Mouse (Mus musculus): ENCODE measurements around the gene 1110008P14Rik. TPM values are rescaled to one million over a fixed set of nuclear protein-coding genes. Genes with fewer than 3 reads are reported as not detected.
A peak's percentile ranks its signal among the peaks of the same experiment; 100 is the strongest.

Gene 1110008P14Rik
- polyA plus RNA-seq, 1 experiment from 2014 or later = 89.4 TPM

DNA sequence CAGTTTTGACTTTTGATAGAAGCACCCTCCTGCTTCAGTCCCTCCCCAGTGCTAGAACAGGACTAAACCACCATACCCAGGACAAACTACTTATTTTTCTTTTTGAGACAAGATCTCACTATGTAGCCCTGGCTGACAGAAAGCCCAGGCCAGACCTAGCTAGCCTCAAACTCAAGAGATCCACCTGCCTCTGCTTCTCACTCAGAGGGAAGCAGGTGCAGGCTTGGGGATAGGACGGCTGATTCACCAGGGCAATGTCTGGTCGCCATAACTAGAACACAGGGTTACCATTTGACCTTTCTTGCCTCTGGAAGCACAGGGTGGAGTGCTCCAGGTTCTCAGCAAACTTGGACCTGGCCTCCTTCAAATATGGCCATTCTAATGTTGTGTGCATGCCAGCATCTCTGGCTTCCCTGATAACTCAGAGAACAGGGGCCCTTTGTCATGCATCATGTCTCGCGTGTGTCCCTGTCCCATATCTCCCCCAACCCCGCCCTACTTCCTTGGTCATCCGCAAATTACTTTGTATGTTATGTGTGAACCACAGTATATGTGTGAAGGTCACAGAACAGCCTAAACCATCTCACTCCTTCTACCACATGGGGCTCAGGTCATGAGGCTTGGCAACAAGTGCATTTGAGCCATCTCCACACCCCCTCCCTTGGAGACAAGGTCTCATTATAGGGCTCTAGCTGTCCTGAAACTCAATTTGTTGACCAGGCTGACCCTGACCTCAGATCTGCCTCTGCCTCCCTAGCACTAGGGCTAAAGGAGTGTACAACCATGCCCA, 31.2 kb upstream of the 1110008P14Rik start:
- no peak for TF ChIP-seq CTCF (IDR thresholded peaks at IDR 0.05)
- POLR2A ChIA-PET = interaction anchor here (0.7 kb wide), 1 partner anchor 97 kb away, joined by 3 read pairs; no protein-coding TSS in a partner anchor
- CTCF ChIA-PET = interaction anchor here (1.4 to 3.0 kb wide), 3 partner anchors 8 to 75 kb away, joined by 7 to 17 read pairs (median 10); no protein-coding TSS in a partner anchor

GRCm38 (mm10) chr2:32411407-32411806, 29.7 kb upstream of the 1110008P14Rik start:
- no peak for DNase-seq (ENCODE audit: low read depth, low spot score)
- ChIA-PET POLR2A (interaction anchor here (0.6 kb wide), 2 partner anchors 48 to 55 kb away, joined by 5 to 7 read pairs; no protein-coding TSS in a partner anchor), CTCF (interaction anchor here (1.9 to 3.0 kb wide), 2 partner anchors 75 to 77 kb away, joined by 7 to 17 read pairs; no protein-coding TSS in a partner anchor)
- no peak for TF ChIP-seq CTCF (IDR thresholded peaks at IDR 0.05)
- ATAC-seq = no peak
- no peaks in the 10 kb centered on the region for H3K27me3 ChIP-seq
- in situ Hi-C loops (cut with MboI; ENCODE audit: low pct_unique_long_range_greater_than_20kb) = no loop called here

More for the DNA sequence above, 31.2 kb upstream of the 1110008P14Rik start:
- ATAC-seq (no peak), DNase-seq (ENCODE audit: low read depth, low spot score) (no peak)
- no peaks in the 10 kb centered on the region for H3K27me3 ChIP-seq
- in situ Hi-C loops (cut with MboI; ENCODE audit: low pct_unique_long_range_greater_than_20kb) = no loop called here

DNA sequence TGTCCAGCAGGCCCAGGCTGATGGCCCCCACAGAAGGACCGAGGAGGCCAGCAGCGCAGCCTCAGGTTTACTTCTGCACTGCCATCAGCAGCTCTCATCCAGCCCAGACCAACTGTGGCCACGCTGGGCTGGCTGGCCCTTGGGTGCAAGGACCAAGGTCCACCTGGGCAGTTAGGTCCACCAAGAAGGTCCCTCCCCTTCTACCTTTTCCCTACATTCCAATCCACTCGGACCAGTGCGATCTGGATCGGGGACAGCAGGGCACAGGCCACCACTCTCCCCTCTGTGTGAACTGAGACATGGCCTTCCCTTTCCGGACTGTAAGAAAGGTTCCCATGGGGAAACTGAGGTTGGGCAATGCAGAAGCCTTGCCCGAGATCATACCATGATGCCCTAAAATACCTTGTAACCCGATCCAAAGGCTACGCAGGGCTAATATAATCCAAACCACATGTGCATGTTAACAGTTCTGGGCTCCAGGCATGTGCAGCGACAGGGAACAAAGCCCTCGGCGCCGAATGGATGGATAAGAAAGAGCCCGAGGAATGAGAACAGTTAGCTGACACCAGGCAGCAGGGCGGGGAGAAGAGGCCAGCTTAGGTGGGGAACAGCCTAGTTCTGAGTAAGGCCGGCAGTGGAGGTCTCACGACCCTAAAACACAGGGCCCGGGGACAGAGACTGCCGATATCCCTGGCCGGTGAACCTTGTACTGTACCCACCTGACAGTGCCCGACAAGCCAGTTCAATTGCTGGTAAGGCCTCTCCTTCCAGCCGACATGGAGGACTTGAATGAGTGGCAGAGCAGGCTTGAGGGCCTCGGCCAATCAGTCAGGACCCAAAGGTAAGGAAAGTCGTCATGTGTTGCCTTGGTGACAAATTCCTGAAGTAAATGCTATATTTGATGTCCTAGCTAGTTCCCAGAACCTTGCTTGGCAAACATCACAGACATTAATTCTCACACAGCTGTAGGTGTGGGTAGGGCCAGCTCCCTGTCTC, 27.0 kb upstream of the 1110008P14Rik start:
- CTCF ChIA-PET = interaction anchor here (1.0 kb wide), 1 partner anchor 80 kb away, joined by 3 read pairs; no protein-coding TSS in a partner anchor
- no peaks in the 10 kb centered on the region for H3K27me3 ChIP-seq
- ATAC-seq = no peak
- POLR2A ChIA-PET = no interaction called here
- TF ChIP-seq CTCF (IDR thresholded peaks at IDR 0.05) = no peak
- no peak for DNase-seq (ENCODE audit: low read depth, low spot score)
- in situ Hi-C loops (cut with MboI; ENCODE audit: low pct_unique_long_range_greater_than_20kb) = no loop called here

GRCm38 (mm10) chr2:32407144-32407824, 25.5 kb upstream of the 1110008P14Rik start:
- TF ChIP-seq CTCF (IDR thresholded peaks at IDR 0.05) = no peak
- H3K27me3 ChIP-seq = no peaks in the 10 kb centered on the region
- CTCF ChIA-PET = interaction anchor here (1.4 to 8.8 kb wide), 4 partner anchors 8 to 161 kb away, joined by 3 to 136 read pairs (median 5); no protein-coding TSS in a partner anchor
- in situ Hi-C loops (cut with MboI; ENCODE audit: low pct_unique_long_range_greater_than_20kb) = no loop called here
- no peak for DNase-seq (ENCODE audit: low read depth, low spot score)
- POLR2A ChIA-PET = no interaction called here
- ATAC-seq = no peak

DNA sequence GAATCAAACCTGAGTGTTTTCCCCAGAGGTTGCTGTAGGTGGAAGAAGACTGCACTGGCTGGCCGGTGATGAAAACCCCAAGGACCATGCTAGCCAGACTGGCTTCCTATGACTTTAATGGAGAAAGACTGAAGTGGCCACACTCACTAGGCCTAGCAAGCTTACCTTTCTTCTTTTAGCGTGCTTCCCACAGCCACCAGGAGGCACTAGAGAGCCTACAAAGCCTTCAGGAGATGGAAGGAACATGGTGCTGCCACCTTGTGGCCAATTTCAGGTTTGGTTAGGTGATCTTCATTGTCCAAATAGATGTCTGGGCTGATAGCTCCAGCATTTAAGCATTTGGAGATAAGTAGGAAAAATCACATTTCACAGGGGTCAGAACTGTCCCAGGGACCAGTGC, 22.9 kb upstream of the 1110008P14Rik start:
- ATAC-seq = peak; percentile 27
- POLR2A ChIA-PET = interaction anchor here (0.9 kb wide), 1 partner anchor 11 kb away, joined by 3 read pairs; no protein-coding TSS in a partner anchor
- in situ Hi-C loops (cut with MboI; ENCODE audit: low pct_unique_long_range_greater_than_20kb) = loop anchor here (5.0 kb wide), 1 partner anchor 83 kb away; no protein-coding TSS in a partner anchor
- no peaks in the 10 kb centered on the region for H3K27me3 ChIP-seq
- peak; percentile 70 for DNase-seq (ENCODE audit: low read depth, low spot score)
- no peak for TF ChIP-seq CTCF (IDR thresholded peaks at IDR 0.05)
- CTCF ChIA-PET = interaction anchor here (0.7 to 8.8 kb wide), 26 partner anchors 9 to 179 kb away, joined by 3 to 136 read pairs (median 5); partner anchors contain the start of genes 1110008P14Rik and Dpm2

GRCm38 (mm10) chr2:32396695-32397094, 15.0 kb upstream of the 1110008P14Rik start:
- in situ Hi-C loops (cut with MboI; ENCODE audit: low pct_unique_long_range_greater_than_20kb) = loop anchor here (5.0 kb wide), 1 partner anchor 176 kb away; the partner anchor contains the start of genes Dpm2 and Pip5kl1
- H3K27me3 ChIP-seq = no peaks in the 10 kb centered on the region
- CTCF ChIA-PET = interaction anchor here (1.0 to 2.8 kb wide), 4 partner anchors 40 to 178 kb away, joined by 3 to 9 read pairs (median 3); partner anchors contain the start of gene 9430097D07Rik
- DNase-seq (ENCODE audit: low read depth, low spot score) (no peak), ATAC-seq (peak; percentile 3)
- TF ChIP-seq CTCF (IDR thresholded peaks at IDR 0.05) = no peak
- POLR2A ChIA-PET = no interaction called here

DNA sequence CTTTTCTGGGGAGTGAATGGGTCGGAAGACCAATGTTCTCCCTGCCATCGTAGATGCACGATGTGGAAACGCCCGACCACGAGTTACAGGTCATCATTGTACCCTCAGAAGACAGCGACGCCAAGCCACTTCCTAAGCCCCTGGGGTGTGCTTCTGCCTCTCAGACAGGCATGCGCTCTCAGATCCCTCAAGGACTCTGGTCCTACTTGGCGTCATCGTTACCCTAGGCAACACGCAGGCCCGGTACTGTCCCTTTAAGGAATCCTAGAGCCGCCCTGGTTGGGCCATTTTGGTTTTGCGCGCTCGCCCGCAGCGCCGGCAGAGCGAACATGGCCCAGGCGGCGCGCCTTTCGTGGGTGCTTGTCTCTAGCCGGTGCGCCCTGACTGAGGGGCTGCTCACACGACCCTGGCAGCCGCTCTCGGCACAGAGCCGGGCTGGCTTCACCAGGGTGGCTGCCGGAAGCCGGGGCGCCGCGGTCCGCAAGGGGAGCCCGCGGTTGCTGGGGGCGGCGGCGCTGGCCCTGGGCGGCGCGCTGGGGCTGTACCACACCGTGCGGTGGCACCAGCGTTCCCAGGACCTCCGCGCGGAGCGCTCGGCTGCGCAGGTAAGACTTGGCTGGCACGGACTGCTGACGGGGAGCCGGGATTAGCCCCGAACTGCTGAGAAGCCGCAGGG, 14.3 kb upstream of the 1110008P14Rik start:
- no peak for TF ChIP-seq CTCF (IDR thresholded peaks at IDR 0.05)
- in situ Hi-C loops (cut with MboI; ENCODE audit: low pct_unique_long_range_greater_than_20kb) = loop anchor here (5.0 kb wide), 1 partner anchor 176 kb away; the partner anchor contains the start of genes Dpm2 and Pip5kl1
- POLR2A ChIA-PET = no interaction called here
- peak; percentile 87 for ATAC-seq
- no peaks in the 10 kb centered on the region for H3K27me3 ChIP-seq
- DNase-seq (ENCODE audit: low read depth, low spot score) = peak; percentile 85
- CTCF ChIA-PET = interaction anchor here (1.0 to 2.8 kb wide), 2 partner anchors 41 to 91 kb away, joined by 3 to 9 read pairs; no protein-coding TSS in a partner anchor

GRCm38 (mm10) chr2:32395484-32395945, 13.8 kb upstream of the 1110008P14Rik start, which contains the start of gene Ptges2:
Ptges2 (plus strand) TSS chr2:32395896.
- DNase-seq (ENCODE audit: low read depth, low spot score) (no peak), ATAC-seq (peak; percentile 67)
- ChIA-PET CTCF (no interaction called here), POLR2A (interaction anchor here (1.0 kb wide), 1 partner anchor 32 kb away, joined by 4 read pairs; no protein-coding TSS in a partner anchor)
- no peaks in the 10 kb centered on the region for H3K27me3 ChIP-seq
- no peak for TF ChIP-seq CTCF (IDR thresholded peaks at IDR 0.05)
- in situ Hi-C loops (cut with MboI; ENCODE audit: low pct_unique_long_range_greater_than_20kb) = loop anchor here (5.0 kb wide), 1 partner anchor 177 kb away; the partner anchor contains the start of genes Dpm2 and Pip5kl1
